Mouse (Mus musculus) urinary bladder, postnatal 36 days (tissue): ENCODE data around the gene Sh3gl3.
A peak's percentile ranks its signal among the peaks of the same experiment; 100 is the strongest.

Experiments
- DNase-seq, 2 experiments: peaks; one replicate each; pipeline ENCODE4 v3.0.0; 2022; ENCODE audit warnings: low spot score in 2 of 2, mixed read lengths in 1 of 2

Sh3gl3 gene

GRCm38 (mm10) chr7:82173540-82173939 is at the start of gene Sh3gl3:
Gene Sh3gl3 (plus strand): TSS chr7:82173840.
- no peak for DNase-seq

- no peak for DNase-seq
Measured at GRCm38 (mm10) chr7:82138196-82138595, 35.4 kb upstream of the Sh3gl3 start.

- no peak for DNase-seq
Measured at GRCm38 (mm10) chr7:82147151-82147550, 26.5 kb upstream of the Sh3gl3 start.

- DNase-seq = no peak
Measured at GRCm38 (mm10) chr7:82164681-82165080, 9.0 kb upstream of the Sh3gl3 start.

- DNase-seq = peak; percentile 54 to 78
Measured at GRCm38 (mm10) chr7:82174571-82175326, 1.1 kb downstream of the Sh3gl3 start.

GRCm38 (mm10) chr7:82175327-82175721 is 1.7 kb downstream of the Sh3gl3 start:
- DNase-seq = no peak

- no peak for DNase-seq
Measured at GRCm38 (mm10) chr7:82176192-82176591, 2.6 kb downstream of the Sh3gl3 start.

- no peak for DNase-seq
Measured at GRCm38 (mm10) chr7:82177336-82177735, 3.7 kb downstream of the Sh3gl3 start.

- DNase-seq = no peak
Measured at GRCm38 (mm10) chr7:82180919-82181318, 7.3 kb downstream of the Sh3gl3 start.

GRCm38 (mm10) chr7:82182781-82183180 is 9.1 kb downstream of the Sh3gl3 start:
- no peak for DNase-seq

- DNase-seq = no peak
Measured at GRCm38 (mm10) chr7:82191604-82192003, 18.0 kb downstream of the Sh3gl3 start.

GRCm38 (mm10) chr7:82192512-82192911 is 18.9 kb downstream of the Sh3gl3 start:
- DNase-seq = no peak

- DNase-seq = no peak
Measured at GRCm38 (mm10) chr7:82203111-82203510, 29.5 kb downstream of the Sh3gl3 start.

- no peak for DNase-seq
Measured at GRCm38 (mm10) chr7:82204014-82204784, 30.6 kb downstream of the Sh3gl3 start.

GRCm38 (mm10) chr7:82204975-82205374 is 31.3 kb downstream of the Sh3gl3 start:
- DNase-seq = no peak

- DNase-seq = no peak
Measured at GRCm38 (mm10) chr7:82206787-82207186, 33.1 kb downstream of the Sh3gl3 start.

GRCm38 (mm10) chr7:82221380-82221933 is 47.8 kb downstream of the Sh3gl3 start:
- DNase-seq = no peak

- DNase-seq = no peak
Measured at GRCm38 (mm10) chr7:82223906-82224846, 50.5 kb downstream of the Sh3gl3 start.

- no peak for DNase-seq
Measured at GRCm38 (mm10) chr7:82233201-82233600, 59.6 kb downstream of the Sh3gl3 start.

- no peak for DNase-seq
Measured at GRCm38 (mm10) chr7:82234010-82234897, 60.6 kb downstream of the Sh3gl3 start.

- DNase-seq = no peak
Measured at GRCm38 (mm10) chr7:82234898-82235290, 61.3 kb downstream of the Sh3gl3 start.
